11 mouse cellular contexts compared by ENCODE assay signal in genomic region chr12:75448921-75449320, GRCm38 (mm10). TPM values are rescaled to one million over a fixed set of nuclear protein-coding genes. Genes with fewer than 3 reads are reported as not detected.
DNase-seq lines count a peak whose midpoint lies in the region; ATAC-seq and TF ChIP-seq lines count a peak whose summit lies in the region.
"Had no signal": no experiment of that assay in that cellular context is flagged by ENCODE, and none has a peak within 500 bp of the region (broad histone marks: within the 10 kb centered on the region; RNA-seq: fewer than 3 reads in every experiment).

No protein-coding gene starts in this region.

- H3K9ac ChIP-seq in midbrain, embryonic 16.5 days (ENCODE audit: low read depth, low read length), result no peak overlapping the region
- H3K9ac ChIP-seq: hindbrain, embryonic 14.5 days had no signal

- WGBS in midbrain, embryonic 16.5 days, result 86% methylated on average over 5 of the region's 5 CpGs

- peak overlapping the region; percentile 74 for H3K27ac ChIP-seq in bone marrow macrophage, adult 2 months (ENCODE audit: insufficient read depth, low read depth, low read length)
- H3K27ac ChIP-seq in midbrain, embryonic 16.5 days (ENCODE audit: low read length), result no peak overlapping the region
- H3K27ac ChIP-seq: hindbrain, embryonic 14.5 days had no signal

- no peak overlapping the region for H3K4me2 ChIP-seq in midbrain, embryonic 16.5 days (ENCODE audit: low read length)
- H3K4me2 ChIP-seq: hindbrain, embryonic 14.5 days had no signal

- peak overlapping the region; percentile 60 for H3K4me3 ChIP-seq in bone marrow macrophage, adult 2 months (ENCODE audit: insufficient read depth, low read length)
- no peak overlapping the region for H3K4me3 ChIP-seq in midbrain, embryonic 16.5 days (ENCODE audit: low read depth, low read length)

- no peaks in the 10 kb centered on the region for H3K9me3 ChIP-seq in midbrain, embryonic 16.5 days (replicated peaks; ENCODE audit: control insufficient read depth, low read length, poor library complexity, severe bottlenecking)

- peaks cover 51% of the 10 kb centered on the region for H3K4me1 ChIP-seq in bone marrow macrophage, adult 2 months (ENCODE audit: control insufficient read depth, insufficient read depth, low read length)
- H3K4me1 ChIP-seq in midbrain, embryonic 16.5 days (ENCODE audit: control insufficient read depth, insufficient read depth, low read length), result no peaks in the 10 kb centered on the region

- no peak for ATAC-seq in erythroblast, adult 5-6 weeks (replicated peaks; ENCODE audit: low FRiP score, poor library complexity, severe bottlenecking)
- no peak for ATAC-seq in midbrain, embryonic 16.5 days

- H3K36me3 ChIP-seq in midbrain, embryonic 16.5 days (ENCODE audit: control insufficient read depth, insufficient read depth, low read length), result peaks cover 7% of the 10 kb centered on the region

- no peak for TF ChIP-seq CTCF in bone marrow macrophage, adult 2 months (IDR thresholded peaks at IDR 0.05; ENCODE audit: low read depth, low read length)

- peak; percentile 42 to 72 for DNase-seq in left cerebral cortex, postnatal 10 days (ENCODE audit: extremely low spot score in 1 of 2, low spot score in 2 of 2)
- DNase-seq in left cerebral cortex, adult 8-10 months (ENCODE audit: low spot score in 2 of 2), result no peak
- DNase-seq in heart, adult 9 months (ENCODE audit: low spot score in 2 of 2), result peak; percentile 56 to 62
- peak; percentile 71 for DNase-seq in lung, postnatal 10 days
- no peak for DNase-seq in Muller cell, postnatal 12 days (ENCODE audit: inconsistent ontology term)

- TF ChIP-seq POLR2A in bone marrow macrophage, adult 2 months (IDR thresholded peaks at IDR 0.05; ENCODE audit: borderline replicate concordance, low read depth, low read length), result no peak

- intact Hi-C loops in left cerebral cortex, postnatal 10 days (cut with DNase I), result no loop called here

- H3K27me3 ChIP-seq in midbrain, embryonic 16.5 days (ENCODE audit: control insufficient read depth, insufficient read depth, low read depth, low read length), result no peaks in the 10 kb centered on the region

RNA-seq across cellular contexts. Expression of gene Gphb5, which starts 32.3 kb away (rescaled TPM):
- not detected for total RNA-seq in left cerebral cortex, postnatal 10 days (2021)
- not detected for total RNA-seq in left cerebral cortex, adult 8-10 months (2022)
- not detected in 2 replicates for polyA plus RNA-seq in bone marrow macrophage, adult 2 months (2012; ENCODE audit: insufficient read depth, insufficient read length, missing spikeins)
- not detected in 2 replicates for total RNA-seq in erythroblast, adult 5-6 weeks (2015; ENCODE audit: low replicate concordance)
- total RNA-seq in erythroblast, adult 5-6 weeks (2017; ENCODE audit: low replicate concordance), result not detected in 2 replicates
- not detected in 2 replicates for polyA plus RNA-seq in midbrain, embryonic 16.5 days (2015; fragmentation: Nextera tagmentation; extraction: Ambion mirVana)
- total RNA-seq: liver, adult 2 months had no signal
- polyA plus RNA-seq: embryonic facial prominence, embryonic 11.5 days; hindbrain, embryonic 14.5 days; liver, adult 2 months had no signal

Comparison
In these comparisons a context has a peak if more than half of its experiments do, and no peak if none do; other contexts are left out.
1. DNase-seq: peak in left cerebral cortex, postnatal 10 days (2 of 2), heart, adult 9 months (2 of 2) and lung, postnatal 10 days (single experiment); none in left cerebral cortex, adult 8-10 months (0 of 2) and Muller cell, postnatal 12 days (single experiment).